Mouse (Mus musculus) bone marrow, adult 2 months (tissue): Measurements from ENCODE around the gene Mad2l2.

Source experiments
- CTCF ChIP-seq: fragments of 200-500 bp; IDR thresholded peaks from 2 replicates; pipeline ENCODE4 v1.5.1; 2011; ENCODE audit warnings: low read length, control low read depth; ENCODE audit not compliant: control insufficient read depth, insufficient read depth
- POLR2A ChIP-seq: fragments of 200-500 bp; IDR thresholded peaks from 2 replicates; pipeline ENCODE4 v1.6.1; 2011; ENCODE audit warnings: low read depth, mild to moderate bottlenecking, control low read depth, low read length, borderline replicate concordance; ENCODE audit not compliant: control insufficient read depth

DNA sequence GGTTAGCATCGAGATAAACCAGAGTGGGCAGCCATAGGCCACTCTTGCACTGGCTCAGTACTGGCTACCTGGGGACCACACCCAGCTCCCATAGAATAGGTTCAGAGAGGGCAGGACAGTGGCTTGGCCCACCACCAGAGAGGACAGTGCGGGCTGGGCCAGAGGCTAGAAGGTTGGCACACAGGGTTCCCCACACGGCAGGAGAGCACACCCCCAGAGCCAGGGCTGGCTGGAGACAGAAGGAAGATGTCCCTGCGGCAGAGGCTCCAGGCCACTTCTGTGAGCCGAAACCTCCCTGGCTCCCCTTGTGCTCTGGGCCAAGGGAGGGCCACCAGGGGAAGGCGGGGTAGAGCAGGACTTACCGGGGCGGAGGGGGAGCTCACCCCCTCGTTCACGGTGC is 49.0 kb upstream of the Mad2l2 start:
- no peak for TF ChIP-seq CTCF
- TF ChIP-seq POLR2A, result no peak
